23 mouse cellular contexts compared by ENCODE assay signal in genomic region chr2:44142152-44142551, GRCm38 (mm10).
DNase-seq lines count a peak whose midpoint lies in the region; ATAC-seq and TF ChIP-seq lines count a peak whose summit lies in the region.
"Had no signal": no experiment of that assay in that cellular context is flagged by ENCODE, and none has a peak within 500 bp of the region (broad histone marks: within the 10 kb centered on the region; RNA-seq: fewer than 3 reads in every experiment).

No protein-coding gene starts in this region.

- no peak for TF ChIP-seq CTCF in kidney, adult 2 months (conservative IDR thresholded peaks at IDR 0.05; ENCODE audit: insufficient read depth, insufficient read length, low read depth, low read length)
- TF ChIP-seq CTCF in liver, adult 2 months (IDR thresholded peaks at IDR 0.05; ENCODE audit: low read depth, low read length): no peak

- ATAC-seq in neural tube, embryonic 15.5 days (ENCODE audit: low FRiP score): no peak
- ATAC-seq: forebrain, embryonic 15.5 days had no signal

- no peak for TF ChIP-seq POLR2A in kidney, adult 2 months (IDR thresholded peaks at IDR 0.05; ENCODE audit: low read depth, low read length)
- no peak for TF ChIP-seq POLR2A in liver, adult 2 months (IDR thresholded peaks at IDR 0.05; ENCODE audit: extremely low read depth, insufficient read depth, low read length)

- H3K36me3 ChIP-seq in kidney, adult 2 months (ENCODE audit: control insufficient read depth, insufficient read depth, low read length): no peaks in the 10 kb centered on the region
- no peaks in the 10 kb centered on the region for H3K36me3 ChIP-seq in liver, adult 2 months (ENCODE audit: control insufficient read depth, insufficient read depth, low read length)
- H3K36me3 ChIP-seq in neural tube, embryonic 15.5 days: no peaks in the 10 kb centered on the region
- H3K36me3 ChIP-seq: embryonic facial prominence, embryonic 15.5 days; forebrain, embryonic 10.5 days; forebrain, embryonic 15.5 days; heart, embryonic 13.5 days; hindbrain, embryonic 12.5 days had no signal

- no peaks in the 10 kb centered on the region for H3K27me3 ChIP-seq in kidney, adult 2 months (replicated peaks; ENCODE audit: control insufficient read depth, insufficient read depth, low read length)
- H3K27me3 ChIP-seq in liver, adult 2 months (ENCODE audit: control insufficient read depth, insufficient read depth, low read length): no peaks in the 10 kb centered on the region
- no peaks in the 10 kb centered on the region for H3K27me3 ChIP-seq in neural tube, embryonic 15.5 days (replicated peaks)
- H3K27me3 ChIP-seq: embryonic facial prominence, embryonic 15.5 days; forebrain, embryonic 15.5 days; heart, embryonic 13.5 days; hindbrain, embryonic 12.5 days had no signal

- H3K79me2 ChIP-seq in liver, adult 2 months (ENCODE audit: control insufficient read depth, insufficient read depth, low read length): no peaks in the 10 kb centered on the region

- no peaks in the 10 kb centered on the region for H3K9me3 ChIP-seq in neural tube, embryonic 15.5 days (replicated peaks)
- H3K9me3 ChIP-seq: embryonic facial prominence, embryonic 15.5 days; forebrain, embryonic 10.5 days; forebrain, embryonic 15.5 days; heart, embryonic 13.5 days; hindbrain, embryonic 12.5 days had no signal

- 42% methylated on average over 9 of the region's 9 CpGs for WGBS in kidney, adult 2 months
- WGBS in liver, adult 2 months: 81% methylated on average over 9 of the region's 9 CpGs
- WGBS in neural tube, embryonic 15.5 days: 84% methylated on average over 9 of the region's 9 CpGs

- DNase-seq in kidney, adult 2 months: peak; percentile 87
- DNase-seq in kidney, postnatal 10 days: no peak
- DNase-seq in liver, adult 2 months (ENCODE audit: extremely low read depth, low read depth, low spot score): peak; percentile 57
- no peak for DNase-seq in liver
- peak; percentile 42 for DNase-seq in Muller cell, postnatal 12 days (ENCODE audit: inconsistent ontology term)
- peak; percentile 32 for DNase-seq in brain, adult 2 months (ENCODE audit: low read depth, low spot score)
- no peak for DNase-seq in testis, postnatal 10 days (ENCODE audit: low spot score)
- DNase-seq: adrenal gland, adult 8-10 months; adrenal gland, postnatal 36 days; cerebellum, adult 11 months; cerebellum, adult 8-10 months; cerebellum, postnatal 14 days; embryo, embryonic 11 days; gastrocnemius, postnatal 25 days; heart, postnatal 36 days had no signal

- H3K27ac ChIP-seq in kidney, adult 2 months (ENCODE audit: insufficient read depth, low read depth, low read length): peak overlapping the region; percentile 81
- H3K27ac ChIP-seq in liver, adult 2 months (replicated peaks; ENCODE audit: insufficient read depth, low read depth, low read length): no peak overlapping the region
- no peak overlapping the region for H3K27ac ChIP-seq in neural tube, embryonic 15.5 days (replicated peaks)
- H3K27ac ChIP-seq: embryonic facial prominence, embryonic 15.5 days; forebrain, embryonic 10.5 days; forebrain, embryonic 15.5 days; heart, embryonic 13.5 days; hindbrain, embryonic 12.5 days had no signal

- no peaks in the 10 kb centered on the region for H3K4me1 ChIP-seq in kidney, adult 2 months (ENCODE audit: control insufficient read depth, insufficient read depth, low read length)
- no peaks in the 10 kb centered on the region for H3K4me1 ChIP-seq in liver, adult 2 months (ENCODE audit: control insufficient read depth, insufficient read depth, low read length)
- no peaks in the 10 kb centered on the region for H3K4me1 ChIP-seq in neural tube, embryonic 15.5 days
- H3K4me1 ChIP-seq: forebrain, embryonic 10.5 days; forebrain, embryonic 15.5 days; hindbrain, embryonic 12.5 days had no signal

- H3K4me3 ChIP-seq in kidney, adult 2 months (ENCODE audit: insufficient read depth, low read depth, low read length): no peak overlapping the region
- no peak overlapping the region for H3K4me3 ChIP-seq in liver, adult 2 months (ENCODE audit: insufficient read depth, low read depth, low read length)
- H3K4me3 ChIP-seq in neural tube, embryonic 15.5 days (replicated peaks): no peak overlapping the region
- H3K4me3 ChIP-seq: embryonic facial prominence, embryonic 15.5 days; erythroblast, embryonic 14.5 days; forebrain, embryonic 10.5 days; forebrain, embryonic 15.5 days; gastrocnemius, adult 2 months; heart, embryonic 13.5 days; hindbrain, embryonic 12.5 days had no signal

- no peak overlapping the region for H3K4me2 ChIP-seq in neural tube, embryonic 15.5 days
- H3K4me2 ChIP-seq: embryonic facial prominence, embryonic 15.5 days; forebrain, embryonic 15.5 days; heart, embryonic 13.5 days; hindbrain, embryonic 12.5 days had no signal

- H3K9ac ChIP-seq in liver, adult 2 months (ENCODE audit: low read depth, low read length): no peak overlapping the region
- H3K9ac ChIP-seq in neural tube, embryonic 15.5 days (replicated peaks): no peak overlapping the region
- H3K9ac ChIP-seq: embryonic facial prominence, embryonic 15.5 days; forebrain, embryonic 15.5 days; heart, embryonic 13.5 days; hindbrain, embryonic 12.5 days had no signal

Comparison
In these comparisons a context has a peak if more than half of its experiments do, and no peak if none do; other contexts are left out.
1. DNase-seq: peak in kidney, adult 2 months (single experiment), liver, adult 2 months (single experiment), Muller cell, postnatal 12 days (single experiment) and brain, adult 2 months (single experiment); none in kidney, postnatal 10 days (single experiment), liver (single experiment) and testis, postnatal 10 days (single experiment).